Mouse (Mus musculus): Measurements from ENCODE around the gene Cabp1.
"Not testable (repeated sequence)": the region's sequence is repeated elsewhere in the genome, so short reads cannot be mapped to it uniquely, and the experiment has no call there.

Cabp1 gene

GRCm38 (mm10) chr5:115177866-115178265, 16.3 kb downstream of the Cabp1 start:
- no peak for DNase-seq (ENCODE audit: low spot score in 2 of 2)

DNA sequence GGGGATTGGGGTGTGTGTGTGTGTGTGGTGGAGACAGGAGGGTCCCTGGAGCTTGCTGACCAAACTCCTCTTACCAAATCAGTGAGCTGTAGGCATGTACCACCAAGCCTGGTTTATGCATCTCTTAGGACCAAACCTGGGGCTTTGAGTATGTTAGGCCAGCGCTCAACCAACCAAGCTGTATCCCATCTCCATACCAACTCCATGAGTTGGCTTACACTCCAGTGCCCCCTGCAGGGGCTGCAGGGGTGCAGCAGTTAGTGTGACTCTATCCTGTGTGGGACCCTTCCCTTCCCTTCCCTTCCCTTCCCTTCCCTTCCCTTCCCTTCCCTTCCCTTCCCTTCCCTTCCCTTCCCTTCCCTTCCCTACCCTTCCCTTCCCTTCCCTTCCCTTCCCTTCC, 19.6 kb downstream of the Cabp1 start:
- no peak for DNase-seq (ENCODE audit: low spot score in 2 of 2)

DNA sequence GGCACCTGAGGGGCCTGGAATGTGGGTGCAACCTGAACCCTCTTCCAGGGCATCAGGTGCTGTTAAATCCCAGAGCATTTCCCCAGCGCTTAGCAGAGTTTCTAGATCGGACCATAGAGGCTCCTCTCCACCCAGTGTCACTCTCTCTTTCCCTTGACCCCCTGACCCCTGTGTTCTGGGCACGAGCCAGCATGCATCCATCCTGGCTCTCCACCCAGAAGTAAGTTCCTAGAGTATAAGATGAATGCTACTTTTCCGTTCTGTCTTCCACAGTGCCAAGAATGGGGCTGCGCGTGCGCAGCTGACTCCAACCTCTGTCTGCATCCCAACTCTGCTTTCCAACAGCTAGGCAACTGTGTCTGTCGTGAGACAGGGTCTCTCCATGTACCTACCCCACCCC, 24.0 kb downstream of the Cabp1 start:
- DNase-seq (ENCODE audit: low spot score in 2 of 2), result no peak

- no peak for DNase-seq (ENCODE audit: low spot score in 2 of 2)
Measured at GRCm38 (mm10) chr5:115168641-115169415, 25.4 kb downstream of the Cabp1 start.

GRCm38 (mm10) chr5:115167396-115167795, 26.8 kb downstream of the Cabp1 start:
- no peak for DNase-seq (ENCODE audit: low spot score in 2 of 2)

DNA sequence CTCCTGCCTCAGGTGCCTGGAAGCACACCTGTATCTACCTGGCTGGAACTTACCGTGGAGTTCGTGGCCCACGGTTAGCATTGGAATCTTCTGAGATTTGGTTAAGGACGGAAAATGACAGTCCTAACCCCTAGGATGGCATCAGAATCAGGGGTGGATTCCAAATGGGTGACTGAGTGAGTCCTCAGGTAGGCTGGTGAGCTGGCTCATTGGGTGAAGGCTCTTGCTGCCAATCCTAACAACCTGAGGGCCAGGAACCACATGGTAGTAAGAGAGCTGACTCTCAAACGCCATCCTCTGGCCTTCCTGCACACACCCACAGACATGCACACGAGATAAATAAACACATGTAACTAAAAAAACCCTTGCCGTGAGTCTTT, 27.4 kb downstream of the Cabp1 start:
- no peak for DNase-seq (ENCODE audit: low spot score in 2 of 2)

GRCm38 (mm10) chr5:115165895-115166814, 28.0 kb downstream of the Cabp1 start:
- DNase-seq (ENCODE audit: low spot score in 2 of 2), result no peak

GRCm38 (mm10) chr5:115165351-115165750, 28.8 kb downstream of the Cabp1 start:
- no peak for DNase-seq (ENCODE audit: low spot score in 2 of 2)

- not testable (repeated sequence) for DNase-seq (ENCODE audit: low spot score in 2 of 2)
Measured at GRCm38 (mm10) chr5:115164446-115164845, 29.7 kb downstream of the Cabp1 start.

DNA sequence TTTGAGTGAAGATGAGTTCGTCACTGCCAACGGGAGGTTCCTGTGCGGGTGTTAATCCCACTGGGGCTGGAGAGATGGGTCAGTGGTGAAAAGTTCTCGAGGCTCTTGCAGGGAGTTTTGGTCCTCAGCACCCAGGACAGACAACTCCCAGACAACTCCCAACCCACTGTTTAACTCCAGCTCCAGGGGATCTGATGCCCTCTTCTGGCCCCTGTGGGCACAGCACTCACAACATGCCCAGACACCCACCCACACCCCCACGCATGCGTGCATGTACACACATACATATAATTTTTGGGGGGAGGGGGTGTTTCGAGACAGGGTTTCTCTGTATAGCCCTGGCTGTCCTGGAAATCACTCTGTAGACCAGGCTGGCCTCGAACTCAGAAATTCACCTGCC, 30.6 kb downstream of the Cabp1 start:
- peak; percentile 64 to 69 for DNase-seq (ENCODE audit: low spot score in 2 of 2)

DNA sequence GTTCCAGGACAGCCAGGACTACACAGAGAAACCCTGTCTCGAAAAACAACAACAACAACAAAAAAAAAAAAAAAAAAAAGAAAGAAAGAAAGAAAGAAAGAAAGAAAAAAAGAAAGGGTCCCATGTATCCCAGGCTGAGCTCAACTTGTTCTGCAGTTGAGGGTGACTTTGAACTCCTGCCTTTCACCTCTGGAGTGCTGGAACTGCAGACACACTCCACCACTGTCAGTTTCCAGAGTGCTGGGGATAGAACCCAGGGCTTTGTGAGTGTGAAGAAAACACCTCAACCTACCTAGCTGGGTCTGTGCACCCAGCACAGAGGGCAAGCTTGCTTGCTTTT, 32.3 kb downstream of the Cabp1 start:
- not testable (repeated sequence) for DNase-seq (ENCODE audit: low spot score in 2 of 2)

DNA sequence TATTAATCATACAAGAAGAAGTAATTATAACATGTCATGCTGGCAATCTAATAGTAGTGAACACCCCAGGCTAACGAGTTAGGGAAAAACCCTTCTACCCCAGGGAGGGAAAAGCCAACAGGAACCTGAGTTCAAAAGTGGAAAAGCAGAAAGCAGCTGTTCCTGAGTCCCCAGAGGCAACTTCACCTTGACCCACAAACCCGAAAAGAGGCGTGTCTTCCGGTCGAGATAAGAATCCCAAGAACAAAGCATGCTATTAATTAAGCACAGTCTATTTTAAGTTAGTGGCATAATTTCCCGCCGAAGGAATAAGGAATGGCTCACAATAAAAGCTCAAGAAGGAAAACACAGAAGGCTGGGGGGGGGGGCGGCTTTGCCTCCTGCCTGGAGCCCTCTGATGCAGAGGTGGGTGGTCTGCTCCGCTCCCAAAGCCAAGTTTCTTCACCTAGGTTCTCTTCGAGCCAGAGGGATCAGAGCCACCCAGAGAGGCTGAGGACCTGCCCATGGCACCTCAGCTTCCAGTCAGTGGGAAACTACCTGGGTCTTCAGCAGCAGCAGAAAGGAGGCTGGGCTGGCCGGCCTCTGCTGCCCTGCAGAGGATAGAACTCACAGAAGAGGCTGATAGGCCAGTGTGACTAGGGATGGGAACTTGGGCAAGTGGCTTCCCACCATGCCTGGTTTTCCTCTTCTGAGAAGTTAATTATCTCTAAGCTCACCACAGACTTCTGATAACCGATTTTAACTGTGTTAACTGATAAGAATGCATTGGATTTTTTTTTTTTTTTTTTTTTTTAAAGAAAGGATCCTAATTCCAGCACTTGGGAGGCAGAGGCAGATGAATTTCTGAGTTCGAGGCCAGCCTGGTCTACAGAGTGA, 32.9 kb downstream of the Cabp1 start:
- DNase-seq (ENCODE audit: low spot score in 2 of 2), result no peak

DNA sequence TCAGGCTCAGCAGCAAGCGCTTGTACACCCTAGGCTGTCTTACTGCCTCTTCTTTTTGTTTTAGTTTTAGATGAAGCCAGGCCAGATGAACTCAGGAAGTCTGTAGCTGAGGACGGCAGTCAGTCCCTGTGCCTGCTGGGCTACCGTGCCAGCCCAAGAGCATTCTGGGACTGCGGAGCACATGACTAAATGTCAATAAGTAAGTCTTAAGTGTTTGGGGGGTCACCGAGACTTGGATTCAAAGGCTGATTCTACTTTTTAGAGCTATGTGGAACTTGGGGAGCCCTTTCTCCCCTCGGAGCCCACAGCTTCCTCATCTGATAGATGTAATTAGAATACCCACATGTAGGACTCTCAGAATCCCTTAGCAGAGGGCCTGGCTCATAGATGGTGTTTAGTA, 33.5 kb downstream of the Cabp1 start:
- DNase-seq (ENCODE audit: low spot score in 2 of 2), result no peak

GRCm38 (mm10) chr5:115159165-115159564, 35.0 kb downstream of the Cabp1 start:
- no peak for DNase-seq (ENCODE audit: low spot score in 2 of 2)

- peak; percentile 98 for DNase-seq (ENCODE audit: low spot score in 2 of 2)
Measured at GRCm38 (mm10) chr5:115158040-115158983, 35.9 kb downstream of the Cabp1 start, which contains the start of gene Mlec. Mlec (minus strand) TSS chr5:115158179.

GRCm38 (mm10) chr5:115156933-115157589, 37.1 kb downstream of the Cabp1 start:
- DNase-seq (ENCODE audit: low spot score in 2 of 2), result no peak

DNA sequence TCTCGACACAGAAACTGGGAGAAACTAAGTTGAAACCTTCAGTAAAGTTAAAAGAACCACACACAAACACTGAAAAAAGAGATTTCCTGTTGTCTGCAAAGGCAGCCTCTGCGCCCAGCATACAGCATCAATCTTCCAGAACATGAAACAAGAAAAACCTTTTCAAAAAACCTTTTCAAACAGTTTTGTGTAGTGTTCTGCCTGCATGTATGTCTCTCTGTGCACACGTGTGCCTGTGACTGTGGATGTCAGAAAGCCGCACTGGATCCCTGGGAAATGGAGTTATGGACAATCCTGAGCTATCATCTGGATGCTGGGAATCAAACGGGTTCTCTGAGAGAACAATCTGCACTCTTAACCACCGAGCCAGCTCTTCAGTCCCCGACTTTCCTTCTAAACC, 37.8 kb downstream of the Cabp1 start:
- no peak for DNase-seq (ENCODE audit: low spot score in 2 of 2)

GRCm38 (mm10) chr5:115155831-115156230, 38.4 kb downstream of the Cabp1 start:
- DNase-seq (ENCODE audit: low spot score in 2 of 2), result no peak

DNA sequence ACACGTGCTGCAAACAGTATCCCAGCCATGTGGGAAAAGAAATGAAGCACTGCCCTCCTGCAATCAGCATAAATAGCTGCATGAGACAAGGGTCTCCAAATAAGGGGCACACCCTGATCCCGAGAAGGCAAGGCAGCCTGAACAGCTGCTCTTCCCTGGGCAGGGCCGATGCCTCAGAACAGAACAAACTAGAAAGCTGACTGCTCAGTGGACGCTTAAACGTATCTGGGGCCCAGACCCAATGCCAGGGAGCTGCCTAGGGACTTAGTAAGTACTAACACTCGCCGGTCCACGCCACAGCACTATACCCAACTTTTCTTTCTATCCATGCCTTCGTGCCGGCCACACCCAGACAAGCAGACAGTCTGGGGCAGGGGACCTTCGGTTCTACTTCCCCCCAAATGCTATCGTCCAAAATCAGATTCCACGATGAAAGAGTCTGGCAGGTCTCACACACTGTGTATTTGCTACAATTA, 39.0 kb downstream of the Cabp1 start:
- DNase-seq (ENCODE audit: low spot score in 2 of 2), result no peak
